Mouse (Mus musculus): Measurements from ENCODE around the gene Mfsd11.

DNA sequence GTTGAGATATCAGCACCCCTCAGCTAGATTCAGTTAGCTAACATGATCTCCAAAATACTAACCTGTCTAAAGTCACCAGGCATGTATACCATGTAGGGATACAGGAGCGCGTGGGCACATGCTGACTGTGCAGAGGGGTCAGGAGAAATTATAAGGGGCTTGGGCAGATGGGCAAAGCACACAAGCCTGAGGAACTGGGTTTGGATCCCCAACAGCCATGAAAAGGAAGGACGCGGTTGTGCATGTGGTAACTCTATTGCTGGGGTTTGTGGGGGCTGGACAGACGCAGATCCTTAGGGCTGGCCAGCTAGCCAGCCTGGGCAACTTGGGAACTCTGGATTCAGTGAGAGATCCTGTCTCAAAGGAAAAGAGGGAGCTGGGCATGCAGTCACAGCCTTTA, 34.7 kb upstream of the Mfsd11 start:
- TF ChIP-seq CTCF (IDR thresholded peaks at IDR 0.05; ENCODE audit: extremely low read depth, insufficient read depth, low read length) (no peak), POLR2A (IDR thresholded peaks at IDR 0.05; ENCODE audit: extremely low read depth, insufficient read depth, low read length) (no peak)

Data from cortical plate, adult 2 months (tissue).